Mouse (Mus musculus) erythroblast, embryonic 14.5 days (primary cell): ENCODE measurements around the gene Lipc.

Experiments used
- GATA1 ChIP-seq: IDR thresholded peaks from 2 replicates; pipeline ENCODE4 v1.6.1; 2012; ENCODE audit warnings: low read length, inconsistent platforms, mixed read lengths
- TAL1 ChIP-seq: IDR thresholded peaks from 3 replicates; pipeline ENCODE4 v1.6.1; 2012; ENCODE audit warnings: low read length, inconsistent platforms, mixed read lengths

- no peak for TF ChIP-seq GATA1
- TF ChIP-seq TAL1: no peak
Measured at GRCm38 (mm10) chr9:70890736-70891135, 61.3 kb downstream of the Lipc start.
